Mouse (Mus musculus): ENCODE data around the gene Ssbp4.

GRCm38 (mm10) chr8:70593961-70594609 lies 14.6 kb downstream of the Ssbp4 start, which contains the start of gene Isyna1:
- TF ChIP-seq GATA1 (IDR thresholded peaks at IDR 0.05; ENCODE audit: borderline replicate concordance, low read length), result no peak
- TF ChIP-seq FLI1 (IDR thresholded peaks at IDR 0.05; ENCODE audit: low read length), result no peak
